Mouse (Mus musculus) inflammation-experienced regulatory T-cells, adult 6 months (primary cell): ENCODE results near the gene Adam1a. TPM values are rescaled to one million over a fixed set of nuclear protein-coding genes. Genes with fewer than 3 reads are reported as not detected.

Source experiments
- ATAC-seq: one replicate; pipeline ENCODE4 v1.8.0; 2017
- polyA plus RNA-seq, 3 experiments: library from polyadenylated mRNA; unstranded; fragments of 100-300 nt; shearing (Covaris generic); gene quantifications; one replicate each; pipeline ENCODE4 v1.2.1; 2017

Adam1a gene
- polyA plus RNA-seq, result 1 to 10 TPM in 1 of 3 experiments, under 1 TPM in 2; 0.36 to 2.0 (median 0.75) TPM

DNA sequence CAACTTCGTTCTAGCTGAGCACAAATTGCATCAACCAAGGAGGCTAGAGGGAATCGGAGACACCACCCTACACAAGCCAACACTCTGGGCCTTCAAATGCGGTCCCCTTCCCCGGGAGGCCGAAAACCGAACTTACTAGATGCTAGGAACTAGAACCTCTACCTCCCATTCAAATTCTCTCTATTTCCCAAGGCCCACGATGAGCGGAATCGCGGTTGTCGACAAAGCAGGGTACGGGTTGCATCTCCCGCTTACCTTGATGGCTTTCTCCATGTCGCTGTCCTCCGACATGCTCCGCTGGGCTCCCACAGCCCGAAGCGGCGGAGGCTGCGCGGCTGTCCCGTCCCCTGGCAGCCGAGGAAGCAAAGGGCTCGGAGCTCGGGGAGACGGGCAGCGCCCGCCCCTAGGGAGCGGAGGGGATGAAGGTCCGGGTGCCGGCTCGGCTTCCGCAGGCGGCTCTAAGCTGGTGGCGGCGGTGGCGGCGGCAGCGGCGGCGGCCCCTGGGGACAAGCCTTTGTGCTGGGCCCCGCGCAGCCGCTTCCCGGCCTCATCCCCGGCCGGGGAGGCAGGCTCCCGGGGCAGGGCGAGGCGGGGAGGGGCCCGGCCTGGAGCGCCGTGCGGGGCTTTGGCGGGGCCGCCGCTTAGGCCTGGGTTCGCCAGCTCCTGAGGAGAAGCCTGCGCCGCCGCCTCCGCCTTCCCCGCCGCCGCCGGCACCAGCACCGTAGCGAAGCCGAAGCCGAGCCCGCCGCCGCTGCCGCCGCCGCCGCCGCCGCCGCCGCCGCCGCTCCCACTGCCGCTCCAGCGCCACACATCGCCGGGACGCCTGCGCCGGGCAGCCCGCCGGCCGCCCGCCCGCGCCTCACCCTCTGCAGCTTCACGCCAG, at the start of gene Adam1a, which contains the start of gene Gm42878:
Adam1a (minus strand) TSS at position 573 of the 883 bp plus-strand sequence.
Gm42878 (minus strand) TSS at position 573 of the 883 bp plus-strand sequence.
- peak; percentile 48 for ATAC-seq

DNA sequence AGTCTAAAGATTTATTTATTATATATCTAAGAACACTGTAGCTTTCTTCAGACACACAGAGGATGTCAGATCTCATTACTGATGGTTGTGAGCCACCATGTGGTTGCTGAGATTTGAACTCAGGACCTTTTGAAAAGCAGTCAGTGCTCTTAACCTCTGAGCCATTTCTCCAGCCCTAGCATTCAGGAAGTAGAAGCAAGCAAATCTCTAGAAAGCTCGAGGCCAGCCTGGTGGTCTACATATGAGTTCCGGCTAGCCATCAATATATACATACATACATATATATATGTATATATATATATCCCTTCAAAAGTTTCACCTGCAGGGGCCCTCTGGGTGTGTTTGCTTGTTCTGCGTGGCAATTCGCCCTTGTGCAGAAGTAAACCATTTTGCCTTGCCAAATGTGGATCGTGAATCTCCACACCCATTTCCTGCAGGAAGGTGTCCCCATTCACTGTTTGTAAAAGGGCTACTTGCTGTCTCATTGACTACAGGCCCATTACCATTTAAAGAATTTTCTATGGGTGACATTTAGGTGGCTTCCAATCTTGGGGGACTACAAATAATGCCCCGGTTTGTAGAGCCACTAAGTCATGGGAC, 49.5 kb upstream of the Adam1a start:
- ATAC-seq, result no peak

DNA sequence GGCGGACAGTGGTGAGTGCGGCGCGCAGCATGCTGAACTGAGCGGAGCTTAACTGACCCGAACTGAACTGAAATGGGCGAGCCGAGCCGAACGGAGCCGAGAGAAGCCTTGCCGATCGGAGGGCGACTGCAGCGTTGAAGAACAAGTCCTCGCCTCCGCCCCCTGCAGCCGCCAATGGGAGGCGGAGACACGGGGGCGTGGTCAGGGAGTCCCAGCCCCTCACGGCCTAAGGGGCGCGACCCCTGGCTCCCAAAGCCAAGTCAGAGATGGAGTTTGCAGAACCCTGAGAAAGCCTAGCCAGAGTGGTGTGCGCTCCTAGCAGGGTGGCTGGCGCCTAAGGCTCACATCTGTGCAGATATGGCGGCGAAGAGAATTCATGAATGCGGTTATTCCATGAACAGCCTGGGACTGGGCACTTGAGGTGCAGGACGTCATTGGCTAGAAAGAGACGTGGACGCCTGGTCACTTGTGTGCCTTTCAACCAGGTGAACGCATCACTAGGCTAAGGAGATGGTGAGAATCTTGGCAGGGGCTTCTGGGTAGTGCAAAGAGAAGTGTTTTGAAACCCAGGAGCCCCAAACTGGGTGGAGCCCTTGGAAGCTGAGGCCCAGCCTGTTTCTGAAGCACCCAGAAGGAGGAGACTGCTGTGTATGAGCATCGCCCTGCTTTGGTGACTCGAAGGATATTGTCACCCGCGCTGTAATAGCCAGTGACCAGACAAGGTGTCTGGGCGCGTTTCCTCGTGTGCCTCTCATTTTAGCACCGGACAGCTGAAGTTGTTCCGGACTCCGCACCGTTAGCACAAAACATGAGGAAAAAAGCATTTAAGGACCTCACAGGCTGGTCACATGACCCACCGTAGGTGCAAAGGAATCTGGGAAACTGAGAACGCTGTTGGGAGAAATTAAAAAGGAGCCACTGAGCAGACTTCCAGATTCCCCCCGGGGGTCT, 48.4 kb upstream of the Adam1a start, which contains the start of gene Aldh2:
Aldh2 (minus strand) TSS at position 374 of the 951 bp plus-strand sequence.
- ATAC-seq, result peak; percentile 74

DNA sequence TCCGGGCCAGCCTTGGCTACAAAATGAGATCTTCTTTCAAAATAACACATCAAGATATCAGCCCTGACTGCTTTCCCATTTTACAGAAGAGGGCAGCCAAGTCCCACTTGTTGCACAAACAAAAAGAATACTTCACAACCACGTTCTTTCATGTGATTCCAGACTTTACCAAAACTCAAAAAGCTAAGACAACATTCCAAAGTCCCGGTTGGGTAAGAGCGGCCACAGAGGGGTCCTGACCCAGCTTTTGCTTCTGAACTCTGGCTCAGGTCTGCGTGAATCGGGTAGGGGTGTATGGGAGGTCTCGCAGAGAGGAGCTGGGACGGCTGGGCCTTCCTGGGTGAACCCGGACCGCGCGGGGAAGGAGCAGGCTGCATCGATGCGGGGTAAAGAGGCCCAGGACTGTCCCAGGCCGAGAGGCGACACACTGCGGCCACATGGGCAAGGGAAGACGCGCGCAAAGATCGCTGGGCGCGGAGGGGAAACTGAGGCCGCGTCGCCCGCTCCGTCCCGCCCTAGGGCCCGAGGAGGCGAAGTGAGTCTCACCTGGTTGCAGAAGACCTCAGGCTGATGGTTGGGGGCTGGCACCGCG, 47.6 kb upstream of the Adam1a start:
- peak; percentile 21 for ATAC-seq

DNA sequence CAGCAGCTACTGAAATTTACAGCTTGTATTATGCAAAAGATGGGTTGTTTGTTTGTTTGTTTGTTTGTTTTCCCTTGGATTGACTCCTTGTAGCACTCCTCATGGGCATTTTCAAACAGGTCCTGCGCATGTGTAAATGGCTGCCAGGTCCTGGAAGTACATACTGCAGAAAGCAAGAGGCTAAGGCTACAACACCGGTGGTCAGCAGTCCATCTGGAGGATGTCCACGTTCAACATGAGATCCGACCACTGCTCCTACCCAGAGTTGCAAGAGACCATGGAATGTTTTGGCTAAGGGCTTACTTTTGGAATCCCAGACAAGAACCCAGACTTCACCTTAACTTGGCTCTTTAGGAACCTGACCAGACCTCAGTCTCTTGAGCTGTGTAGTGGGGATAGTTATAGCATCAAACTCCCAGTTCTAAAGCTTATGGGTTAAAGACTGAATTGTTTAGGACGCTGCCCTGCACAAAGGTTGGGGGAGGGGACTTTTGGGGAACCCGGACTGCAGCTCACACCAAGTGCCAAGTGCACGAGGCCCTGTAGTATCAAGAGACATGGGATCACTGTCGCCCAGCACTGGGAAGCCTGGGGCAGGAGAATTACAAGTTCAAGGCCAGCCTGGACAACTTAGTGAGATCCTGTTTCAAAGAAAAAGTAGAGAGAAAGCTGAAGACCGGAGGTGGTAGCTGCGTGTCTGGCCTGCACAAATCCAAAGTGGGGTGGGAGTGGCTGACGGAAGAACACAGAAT, 47.0 kb upstream of the Adam1a start:
- no peak for ATAC-seq

DNA sequence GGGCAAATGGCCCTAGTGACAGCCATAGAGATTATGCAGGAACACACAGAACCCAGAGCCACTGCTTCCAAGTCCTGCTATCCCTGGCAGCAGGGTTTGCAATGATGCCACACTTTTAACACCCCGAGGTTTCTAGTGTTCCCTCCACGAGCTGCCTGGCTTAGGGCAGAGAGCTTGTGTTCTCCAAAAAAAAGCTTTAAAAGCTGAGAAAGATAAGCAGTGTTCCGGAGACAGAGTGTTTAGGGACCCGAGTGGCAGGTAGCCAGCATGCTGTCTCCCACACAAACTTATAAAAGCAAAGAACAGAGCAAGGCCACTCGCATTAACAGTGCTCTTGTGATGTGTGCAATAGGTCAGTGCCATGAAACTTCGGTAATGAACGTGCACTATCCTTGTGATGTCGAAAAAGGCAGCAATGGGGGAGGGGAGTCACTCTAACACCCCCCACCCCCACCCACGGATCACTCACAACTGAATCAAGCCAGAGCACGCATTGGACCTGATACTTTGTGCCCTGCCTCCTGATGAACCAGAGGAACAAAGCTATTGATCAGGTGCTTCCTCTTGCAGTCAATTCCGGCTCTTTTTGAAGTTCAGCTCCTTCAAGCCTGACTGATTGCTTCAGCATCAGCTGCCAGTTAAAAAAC, 46.3 kb upstream of the Adam1a start:
- no peak for ATAC-seq

DNA sequence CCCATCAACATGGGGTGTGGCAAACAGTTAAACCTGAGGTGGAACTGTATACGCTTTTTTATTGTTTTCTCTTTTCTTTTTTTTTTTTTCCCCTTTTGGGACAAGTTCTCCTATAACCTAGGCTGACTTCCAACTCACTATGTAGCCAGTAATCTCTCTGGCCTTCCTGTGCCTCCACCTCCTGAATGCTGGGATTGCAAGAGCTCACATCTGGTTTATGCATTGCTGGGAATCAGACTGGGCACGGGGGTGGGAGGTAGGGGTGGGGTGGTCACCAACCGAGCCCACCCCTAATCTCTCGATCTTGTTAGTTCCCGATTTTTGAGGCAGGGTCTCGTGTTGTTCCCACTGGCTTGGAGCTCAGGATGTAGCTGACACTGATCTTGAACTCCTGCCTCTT, 44.6 kb upstream of the Adam1a start:
- ATAC-seq, result no peak

DNA sequence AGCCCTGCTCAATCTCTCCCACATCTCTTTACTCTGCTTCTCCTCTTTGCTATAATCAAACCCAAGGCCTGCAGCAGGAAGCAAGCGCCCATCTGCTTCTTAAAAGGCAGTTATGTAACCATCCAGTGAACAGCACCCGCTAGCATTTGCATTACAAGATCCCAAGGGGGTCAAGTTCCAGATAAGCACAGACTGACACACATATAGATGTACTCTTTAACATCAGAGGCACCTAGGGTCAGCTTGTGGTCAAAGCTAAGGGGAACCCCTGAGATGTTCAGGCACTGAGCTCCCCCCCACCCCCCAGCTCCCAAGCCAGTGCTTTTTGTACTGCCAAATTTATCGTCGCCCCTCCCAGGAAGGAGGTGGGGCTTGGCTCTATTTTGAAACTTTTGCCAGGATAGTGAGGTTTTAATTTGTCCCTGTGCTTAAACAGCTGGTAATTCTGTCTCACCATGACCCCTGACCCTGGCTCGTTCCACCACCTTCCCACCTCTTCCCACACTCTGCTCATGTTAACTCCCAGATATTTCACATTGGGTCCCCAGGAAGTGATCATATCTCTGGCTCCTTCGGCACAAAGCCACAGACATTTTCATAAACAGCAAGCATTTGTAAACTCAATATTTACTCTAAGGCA, 41.2 kb upstream of the Adam1a start:
- no peak for ATAC-seq

DNA sequence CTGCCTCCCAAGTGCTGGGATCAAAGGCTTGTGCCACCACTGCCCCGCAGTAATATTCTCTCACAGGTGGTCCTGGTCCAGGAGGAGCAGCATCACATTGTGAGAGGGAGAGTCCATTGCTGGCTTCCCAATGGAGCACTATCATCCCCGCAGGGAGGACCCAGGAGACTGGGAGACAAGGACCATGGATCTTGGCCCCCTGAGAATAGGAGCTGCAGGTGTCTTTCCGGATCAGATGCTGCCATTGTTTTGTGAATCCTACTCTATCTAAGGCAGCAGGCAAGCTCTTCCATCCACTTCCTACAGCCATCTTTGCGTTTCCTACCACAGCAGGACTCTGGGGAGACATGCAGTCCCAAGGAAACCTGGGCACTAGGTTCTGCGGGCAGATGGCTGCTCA, 40.4 kb upstream of the Adam1a start:
- ATAC-seq, result no peak

DNA sequence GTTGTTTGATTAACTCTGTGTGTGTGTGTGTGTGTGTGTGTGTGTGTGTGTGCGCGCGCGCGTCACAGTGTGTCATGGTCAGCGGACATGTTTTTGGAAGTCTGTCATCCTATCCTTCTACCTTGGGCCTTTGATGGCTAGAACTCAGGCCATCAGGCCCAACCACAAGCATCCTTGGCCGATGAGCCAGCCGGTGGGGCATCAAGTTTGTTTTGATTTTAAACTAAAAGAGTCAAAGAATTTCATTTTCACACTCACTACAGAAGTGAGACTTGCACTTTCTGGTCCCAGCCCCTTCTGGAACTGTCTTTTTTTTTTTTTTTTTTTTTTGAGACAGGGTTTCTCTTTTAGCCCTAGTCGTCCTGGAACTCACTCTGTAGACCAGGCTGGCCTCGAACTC, 39.7 kb upstream of the Adam1a start:
- no peak for ATAC-seq

DNA sequence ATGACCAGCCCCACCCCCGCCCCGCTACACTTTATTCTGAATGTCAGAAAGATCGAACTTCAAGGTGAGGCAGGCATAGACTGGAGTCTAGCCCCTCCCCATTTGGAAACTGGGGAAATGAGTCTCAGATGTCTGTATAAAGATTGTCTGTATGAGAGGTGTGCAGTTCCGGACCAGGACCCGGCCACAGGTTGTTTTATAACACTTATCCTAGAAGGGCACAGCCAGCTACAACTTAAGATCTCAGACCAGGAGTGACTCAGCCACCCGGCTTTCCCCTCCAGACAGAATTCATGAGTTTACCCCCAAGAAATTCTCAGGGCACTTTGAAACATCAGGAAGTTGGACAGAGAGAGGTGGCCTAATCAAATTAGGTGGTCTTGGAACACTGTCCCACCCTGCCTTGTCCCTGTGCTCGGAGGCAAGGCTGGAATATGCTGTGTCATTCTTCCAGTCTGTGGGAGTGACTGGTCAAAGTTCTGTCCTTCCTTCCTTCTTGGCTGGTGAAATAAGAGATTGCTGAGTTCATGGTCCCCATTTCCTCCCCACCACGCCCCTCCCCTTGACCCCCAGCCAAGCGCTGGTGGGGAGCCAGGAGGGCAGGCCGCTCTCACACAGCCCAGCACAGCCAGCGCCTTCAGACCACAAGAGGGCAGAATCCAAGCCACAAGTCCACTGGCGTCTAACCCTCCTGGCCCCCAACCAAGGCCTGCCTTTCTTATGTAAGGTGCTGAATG, 38.7 kb upstream of the Adam1a start:
- no peak for ATAC-seq

DNA sequence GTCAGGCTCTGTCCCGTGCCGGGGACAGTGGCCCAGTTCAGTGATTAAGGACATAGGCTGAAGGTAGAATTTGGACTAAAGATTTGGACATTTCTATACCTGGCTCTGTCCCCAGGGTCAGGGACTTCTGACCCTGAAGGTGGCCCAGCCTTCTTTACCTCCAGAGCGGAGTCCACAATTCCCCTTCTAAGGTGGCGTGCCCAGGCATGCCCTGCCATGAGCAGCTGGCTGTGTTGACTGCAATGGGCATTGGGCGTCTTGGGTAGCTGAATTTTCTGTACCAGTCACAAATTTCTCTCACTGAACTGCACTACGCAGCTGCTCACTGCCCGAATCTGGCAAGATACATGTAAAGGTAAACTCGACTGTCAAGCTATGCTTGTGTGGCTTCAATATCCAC, 36.7 kb upstream of the Adam1a start:
- no peak for ATAC-seq

DNA sequence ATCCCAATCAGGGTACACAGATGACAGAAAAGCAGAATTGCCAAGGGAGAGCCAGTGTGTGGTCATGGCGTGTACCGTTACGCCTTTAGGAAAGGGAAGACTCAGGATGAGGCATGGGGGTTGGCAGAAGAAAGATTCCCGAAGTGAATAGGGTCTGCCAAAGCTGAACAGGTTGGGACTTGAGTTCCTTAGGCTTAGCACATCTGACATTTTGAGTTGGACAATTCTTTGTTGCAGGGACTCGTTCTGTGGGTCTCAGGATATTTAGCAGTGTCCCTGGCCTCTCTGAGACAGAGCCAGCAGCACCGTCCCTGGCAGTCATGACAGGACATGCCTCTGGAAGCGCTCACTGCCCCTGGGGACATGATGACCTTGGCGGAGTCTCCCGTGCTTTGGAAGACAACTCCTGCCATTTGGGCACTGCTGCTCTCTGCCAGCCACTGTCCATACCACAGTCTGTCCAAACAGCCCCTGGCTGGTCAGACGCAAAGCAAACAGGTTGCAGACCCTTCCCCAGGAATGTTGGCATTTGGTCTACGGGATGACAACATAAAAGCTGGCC, 31.7 kb upstream of the Adam1a start:
- ATAC-seq, result no peak

DNA sequence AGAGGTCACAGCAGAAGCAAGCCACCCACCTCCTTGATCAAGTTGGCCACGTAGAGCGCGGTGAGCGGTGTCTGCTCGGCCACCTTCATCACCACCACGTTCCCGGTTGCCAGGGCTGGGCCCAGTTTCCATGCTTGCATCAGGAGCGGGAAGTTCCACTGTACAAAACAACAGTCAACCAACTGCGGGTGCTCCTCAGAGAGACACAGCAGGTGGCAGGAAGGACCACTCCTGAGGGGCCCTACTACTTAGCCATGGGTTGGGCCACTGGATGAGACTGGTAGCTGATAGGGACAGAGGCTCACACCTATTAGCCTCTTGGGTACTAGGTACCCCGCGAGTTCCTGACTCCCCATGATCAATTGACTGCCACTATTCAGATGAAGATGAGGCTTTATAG, 30.6 kb upstream of the Adam1a start:
- ATAC-seq, result no peak

DNA sequence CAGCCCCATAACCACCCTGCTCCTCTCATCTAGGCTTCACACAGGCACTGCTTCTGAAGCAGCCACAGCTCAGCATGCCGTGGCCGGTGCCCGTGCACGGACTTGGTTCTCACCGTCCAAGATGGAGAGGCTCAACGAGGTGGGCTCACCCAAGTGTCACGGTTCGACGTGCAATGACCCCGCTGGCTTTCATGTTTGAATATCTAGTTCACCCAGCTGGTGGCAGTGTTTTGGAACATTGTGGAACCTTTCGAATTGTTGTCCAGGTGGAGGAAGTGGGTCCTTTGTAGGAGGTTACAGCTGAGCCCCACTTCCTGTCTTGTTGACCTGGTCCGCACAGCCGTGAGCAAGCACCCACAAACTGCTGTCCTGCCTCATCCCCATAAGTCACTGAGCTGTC, 28.9 kb upstream of the Adam1a start:
- no peak for ATAC-seq

DNA sequence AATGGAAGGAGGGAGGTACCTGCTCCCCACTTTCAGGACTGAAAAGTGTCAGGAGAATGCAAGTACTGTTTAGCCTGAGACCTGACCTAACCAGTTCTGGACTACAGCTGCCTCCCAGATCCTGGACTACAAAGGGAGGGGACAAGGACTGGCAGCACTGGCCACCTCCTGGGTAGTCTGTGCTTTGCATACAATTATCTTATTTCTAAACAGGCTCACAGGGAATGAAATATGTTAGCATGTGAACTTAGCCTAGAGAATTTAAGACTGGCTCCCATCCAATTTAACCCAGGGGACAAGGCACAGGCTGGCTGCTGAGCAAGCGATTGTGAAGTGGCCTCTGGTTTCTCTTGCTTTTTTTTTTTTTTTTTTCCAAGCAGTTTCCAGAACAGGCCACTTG, 25.5 kb upstream of the Adam1a start:
- ATAC-seq, result no peak

DNA sequence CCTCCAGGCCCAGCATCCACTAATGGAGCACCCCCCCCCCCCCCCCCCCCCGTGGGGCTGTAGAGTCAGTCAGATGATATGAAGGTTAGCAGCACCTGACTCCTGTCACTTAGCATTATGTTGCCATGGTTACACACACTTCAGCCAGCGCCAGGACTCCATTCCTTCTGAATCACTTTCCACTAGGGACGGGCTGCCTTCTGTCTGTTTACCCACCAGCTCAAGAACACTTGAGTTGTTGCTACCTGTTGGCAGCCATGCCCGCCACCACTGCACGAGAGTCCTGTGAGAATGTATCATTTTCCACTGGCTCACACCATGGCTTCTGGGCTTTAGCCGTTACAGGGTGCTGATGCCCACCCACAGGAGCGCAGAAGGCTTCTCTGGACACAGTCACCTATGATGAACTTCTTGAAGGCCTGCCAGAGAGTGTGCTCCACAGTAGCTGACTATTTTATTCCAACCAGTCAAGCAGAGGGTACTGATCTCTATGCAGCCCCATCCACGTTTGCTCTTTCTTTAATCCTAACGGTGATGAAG, 24.7 kb upstream of the Adam1a start:
- no peak for ATAC-seq

DNA sequence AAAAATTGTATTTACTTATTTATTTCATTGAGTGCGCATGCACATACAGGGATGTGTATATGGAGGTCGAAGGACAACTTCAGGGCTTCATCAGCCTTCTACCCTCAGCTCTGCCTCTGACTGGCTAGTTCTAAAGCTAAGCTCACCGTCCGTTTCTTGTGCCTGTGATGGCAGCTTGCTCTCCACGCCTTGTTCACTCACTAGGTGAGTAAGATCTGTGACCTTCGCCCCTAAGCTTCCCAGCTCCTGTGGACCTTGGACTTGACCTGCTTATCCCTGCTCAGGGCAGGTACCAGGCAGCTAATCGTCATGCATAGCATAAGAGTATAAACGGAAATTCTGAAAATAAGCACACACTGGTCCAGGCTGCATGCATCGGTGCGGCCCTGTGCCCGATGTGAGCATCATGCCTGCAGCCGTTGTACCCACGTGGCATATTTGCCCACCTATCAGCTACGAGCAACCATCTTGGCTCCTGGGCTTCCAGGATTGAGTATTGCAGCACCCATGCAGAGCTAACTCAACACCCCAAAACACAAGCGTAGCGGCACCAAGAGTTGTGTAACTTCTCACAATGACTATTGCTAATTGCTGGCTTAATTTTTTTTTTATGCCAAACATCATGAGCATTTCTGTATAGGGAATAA, 20.9 kb upstream of the Adam1a start:
- ATAC-seq, result no peak

DNA sequence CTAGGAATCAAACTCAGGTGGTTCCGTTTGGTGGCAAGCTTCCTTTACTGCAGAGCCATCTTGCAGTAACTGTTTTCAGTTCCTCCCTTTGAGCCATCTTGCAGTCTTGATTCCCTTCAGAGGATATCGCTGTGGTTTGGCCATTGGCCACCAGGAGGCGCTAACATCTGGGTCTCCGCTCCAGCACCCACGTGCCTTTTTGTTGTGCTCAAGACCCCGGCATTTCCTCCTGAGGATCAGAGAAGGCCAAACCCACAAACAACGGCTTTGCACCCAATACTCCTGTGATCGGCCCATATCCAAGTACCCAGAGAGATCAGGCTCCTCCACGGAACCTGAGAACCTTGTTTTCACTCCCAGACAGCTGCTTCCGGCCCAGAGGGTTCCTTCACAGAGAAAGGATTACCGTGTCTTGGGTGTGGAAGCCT, 19.2 kb upstream of the Adam1a start:
- peak; percentile 84 for ATAC-seq
